ENCODE assay signal across 9 mouse cellular contexts in genomic region chr2:4300816-4301215, GRCm38 (mm10).
DNase-seq lines count a peak whose midpoint lies in the region; ATAC-seq lines count a peak whose summit lies in the region.
"Had no signal": no experiment of that assay in that cellular context is flagged by ENCODE, and none has a peak within 500 bp of the region (broad histone marks: within the 10 kb centered on the region; RNA-seq: fewer than 3 reads in every experiment).

No protein-coding gene starts in this region.

- H3K9me3 ChIP-seq in heart, embryonic 16.5 days (replicated peaks; ENCODE audit: control insufficient read depth, low read length), result no peaks in the 10 kb centered on the region

- WGBS in heart, embryonic 16.5 days, result 3% methylated on average over 8 of the region's 8 CpGs

- no peaks in the 10 kb centered on the region for H3K27me3 ChIP-seq in heart, embryonic 16.5 days (ENCODE audit: control insufficient read depth, insufficient read depth, low read length)

- H3K36me3 ChIP-seq in heart, embryonic 16.5 days (ENCODE audit: control insufficient read depth, insufficient read depth), result no peaks in the 10 kb centered on the region

- no peak for ATAC-seq in heart, embryonic 16.5 days (replicated peaks; ENCODE audit: extremely low read depth, insufficient read depth, low FRiP score)
- ATAC-seq in megakaryocyte progenitor cell, adult 5-6 weeks (replicated peaks; ENCODE audit: poor library complexity), result peak; percentile 34; the same call in 1 of the 2 replicates

- peak; percentile 17 for DNase-seq in gastrocnemius, postnatal 10 days
- DNase-seq in gastrocnemius, postnatal 36 days, result no peak
- peak; percentile 31 for DNase-seq in MN1 (ENCODE audit: low spot score)
- DNase-seq in thymus, postnatal 25 days, result no peak
- DNase-seq in adrenal gland, postnatal 36 days, result no peak
- DNase-seq in left cerebral cortex, adult 8-10 months (ENCODE audit: low spot score in 2 of 2), result no peak

- peak overlapping the region; percentile 51 for H3K4me3 ChIP-seq in heart, embryonic 16.5 days (ENCODE audit: low read length)
- H3K4me3 ChIP-seq: erythroblast, embryonic 14.5 days had no signal

- H3K4me2 ChIP-seq in heart, embryonic 16.5 days (ENCODE audit: low read depth, low read length), result peak overlapping the region; percentile 77

- peak overlapping the region; percentile 71 for H3K9ac ChIP-seq in heart, embryonic 16.5 days (ENCODE audit: low read length)

- peaks cover 33% of the 10 kb centered on the region for H3K4me1 ChIP-seq in heart, embryonic 16.5 days (ENCODE audit: control insufficient read depth, insufficient read depth, low read length)

- intact Hi-C loops in gastrocnemius, postnatal 36 days (cut with DNase I), result no loop called here

- peak overlapping the region; percentile 78 for H3K27ac ChIP-seq in heart, embryonic 16.5 days (ENCODE audit: low read length)

Comparison
In these comparisons a context has a peak if more than half of its experiments do, and no peak if none do; other contexts are left out.
1. DNase-seq: peak in gastrocnemius, postnatal 10 days (single experiment) and MN1 (single experiment); none in gastrocnemius, postnatal 36 days (0 of 2), thymus, postnatal 25 days (single experiment), adrenal gland, postnatal 36 days (0 of 2) and left cerebral cortex, adult 8-10 months (0 of 2).